Mouse (Mus musculus) cerebellum, adult 2 months (tissue): ENCODE data around the gene Tmod4.

ENCODE experiments used
- CTCF ChIP-seq: fragments of 200-500 bp; IDR thresholded peaks from 2 replicates; pipeline ENCODE4 v1.5.1; 2011; ENCODE audit warnings: low read depth, mild to moderate bottlenecking, control low read depth, low read length, moderate library complexity, borderline replicate concordance; ENCODE audit not compliant: insufficient read depth
- POLR2A ChIP-seq: fragments of 200-500 bp; IDR thresholded peaks from 2 replicates; pipeline ENCODE4 v1.6.1; 2011; ENCODE audit warnings: low read length, control low read depth, borderline replicate concordance; ENCODE audit not compliant: insufficient read depth

GRCm38 (mm10) chr3:95117751-95118150, 6.5 kb upstream of the Tmod4 start:
- TF ChIP-seq CTCF (no peak), POLR2A (no peak)
